Mouse (Mus musculus) midbrain, embryonic 16.5 days (tissue): ENCODE results near the gene Npr3. TPM values are rescaled to one million over a fixed set of nuclear protein-coding genes. Genes with fewer than 3 reads are reported as not detected.

Experiments used
- ATAC-seq: fragments of 200-750 bp; cut with Nextera tagmentation; 2 replicates; pipeline ENCODE4 v1.8.0; 2017; ENCODE audit warnings: moderate TSS enrichment
- H3K27ac ChIP-seq: fragments of 300-500 bp; sonication (generic); 2 replicates; pipeline ENCODE4 v1.5.1; 2014; ENCODE audit warnings: mild to moderate bottlenecking, low read length, mixed read lengths
- H3K27me3 ChIP-seq: fragments of 300-500 bp; sonication (generic); 2 replicates; pipeline ENCODE4 v1.6.1; 2014; ENCODE audit warnings: low read depth, low read length, mixed read lengths; ENCODE audit not compliant: control insufficient read depth, insufficient read depth
- H3K36me3 ChIP-seq: fragments of 300-500 bp; sonication (generic); 2 replicates; pipeline ENCODE4 v1.6.1; 2014; ENCODE audit warnings: mild to moderate bottlenecking, low read length, moderate library complexity, mixed read lengths; ENCODE audit not compliant: control insufficient read depth, insufficient read depth
- H3K4me1 ChIP-seq: fragments of 300-500 bp; sonication (generic); 2 replicates; pipeline ENCODE4 v1.6.1; 2014; ENCODE audit warnings: mild to moderate bottlenecking, low read length, mixed read lengths; ENCODE audit not compliant: control insufficient read depth, insufficient read depth
- H3K4me2 ChIP-seq: fragments of 300-500 bp; sonication (generic); 2 replicates; pipeline ENCODE4 v1.6.1; 2014; ENCODE audit warnings: mild to moderate bottlenecking, low read length, mixed read lengths
- H3K4me3 ChIP-seq: fragments of 300-500 bp; sonication (generic); 2 replicates; pipeline ENCODE4 v1.5.1; 2014; ENCODE audit warnings: low read depth, mild to moderate bottlenecking, low read length, moderate library complexity, mixed read lengths
- H3K9ac ChIP-seq: fragments of 300-500 bp; sonication (generic); 2 replicates; pipeline ENCODE4 v1.6.1; 2014; ENCODE audit warnings: low read depth, low read length, mixed read lengths
- H3K9me3 ChIP-seq: fragments of 300-500 bp; sonication (generic); replicated peaks from 2 replicates; pipeline ENCODE4 v1.6.1; 2014; ENCODE audit warnings: mild to moderate bottlenecking, low read length, mixed read lengths; ENCODE audit not compliant: control insufficient read depth, poor library complexity, severe bottlenecking
- WGBS: fragments of 180-500 bp; shearing (Covaris S2); extraction: QIAGEN DNeasy Blood & Tissue Kit; methylation state at CpG from one replicate; pipeline ENCODE4 v1.1.7; 2014; 5-methylcytosine and 5-hydroxymethylcytosine counted together
- polyA plus RNA-seq: library from polyadenylated mRNA; unstranded; fragments of >200 nt; fragmentation: Nextera tagmentation; extraction: Ambion mirVana; gene quantifications from 2 replicates; pipeline ENCODE4 v1.2.1, GENCODE M21; 2015

Npr3 gene
- polyA plus RNA-seq, 1 experiment from 2014 or later, result 0.78 TPM

DNA sequence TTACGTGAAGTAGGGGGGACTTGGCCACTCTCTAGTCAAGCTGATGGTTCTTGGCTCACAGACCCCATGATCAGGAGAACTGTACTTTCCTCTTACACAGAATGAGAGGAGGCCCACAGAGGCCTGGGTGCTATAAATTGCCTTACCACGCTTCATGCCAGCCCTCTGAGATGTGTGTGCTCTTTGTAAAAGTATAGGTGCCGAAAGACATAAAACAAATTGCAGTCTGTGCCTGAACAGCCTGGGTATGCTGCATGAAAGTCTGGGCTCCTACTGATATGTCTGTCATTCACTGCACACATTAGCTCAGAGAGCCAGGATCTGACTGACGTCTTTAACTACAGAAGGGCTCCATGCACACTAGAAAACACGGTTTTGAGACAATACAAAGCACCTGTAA, 9.9 kb downstream of the Npr3 start:
- no peaks in the 10 kb centered on the region for H3K9me3 ChIP-seq
- H3K4me3 ChIP-seq, result no peak overlapping the region
- no peak for ATAC-seq
- H3K9ac ChIP-seq, result no peak overlapping the region
- no peak overlapping the region for H3K4me2 ChIP-seq
- 90% methylated on average over 5 of the region's 5 CpGs for WGBS
- H3K27ac ChIP-seq, result no peak overlapping the region
- no peaks in the 10 kb centered on the region for H3K4me1 ChIP-seq
- no peaks in the 10 kb centered on the region for H3K36me3 ChIP-seq
- peaks cover 7% of the 10 kb centered on the region for H3K27me3 ChIP-seq

- Histone ChIP-seq H3K9me3 (no peaks in the 10 kb centered on the region), H3K4me1 (no peaks in the 10 kb centered on the region), H3K4me3 (no peak overlapping the region), H3K4me2 (no peak overlapping the region), H3K9ac (no peak overlapping the region), H3K27ac (no peak overlapping the region), H3K36me3 (no peaks in the 10 kb centered on the region), H3K27me3 (no peaks in the 10 kb centered on the region)
- no peak for ATAC-seq
- WGBS, result 85% methylated on average over 9 of the region's 9 CpGs
Measured at GRCm38 (mm10) chr15:11893969-11894368, 13.1 kb downstream of the Npr3 start.

GRCm38 (mm10) chr15:11891395-11891794, 15.7 kb downstream of the Npr3 start:
- Histone ChIP-seq H3K4me2 (no peak overlapping the region), H3K4me3 (no peak overlapping the region), H3K27me3 (no peaks in the 10 kb centered on the region), H3K36me3 (no peaks in the 10 kb centered on the region), H3K27ac (no peak overlapping the region), H3K9me3 (no peaks in the 10 kb centered on the region), H3K4me1 (no peaks in the 10 kb centered on the region), H3K9ac (no peak overlapping the region)
- no peak for ATAC-seq
- WGBS, result 70% methylated on average over 3 of the region's 3 CpGs

DNA sequence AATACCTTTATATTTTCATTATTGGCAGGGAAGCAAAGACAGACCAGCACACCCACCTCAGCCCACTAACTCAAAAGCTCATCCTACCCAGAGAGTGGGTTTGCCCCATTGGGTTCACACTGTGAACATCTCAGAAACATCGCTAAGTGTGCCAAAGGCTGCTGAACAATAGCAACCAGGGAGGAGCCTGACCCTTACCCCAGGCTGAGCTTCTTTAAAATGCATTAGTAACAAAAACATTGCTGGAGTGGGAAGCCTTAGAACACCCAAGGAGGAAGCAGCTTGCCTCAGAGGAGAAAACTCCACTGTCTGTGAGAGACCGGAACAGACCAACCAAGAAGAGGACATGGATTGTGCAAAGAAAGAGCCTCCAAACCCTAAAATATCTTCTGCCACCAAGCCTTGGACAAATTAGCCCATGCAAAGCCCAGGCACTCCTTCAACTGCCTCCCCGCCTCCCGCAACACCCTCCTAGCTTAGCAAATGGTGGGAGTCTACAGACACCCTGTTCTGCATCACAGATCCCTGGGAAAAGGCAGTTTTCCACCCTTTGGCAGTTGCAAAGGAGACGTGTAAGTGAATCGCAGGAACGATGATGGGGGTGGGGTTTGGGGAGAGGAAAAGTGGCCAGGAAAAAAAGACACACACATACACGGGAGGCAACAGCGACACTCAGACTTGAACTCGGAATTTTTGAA, 24.4 kb downstream of the Npr3 start:
- WGBS, result 56% methylated on average over 10 of the region's 10 CpGs
- Histone ChIP-seq H3K27me3 (no peaks in the 10 kb centered on the region), H3K27ac (no peak overlapping the region), H3K4me1 (no peaks in the 10 kb centered on the region), H3K9ac (no peak overlapping the region), H3K36me3 (no peaks in the 10 kb centered on the region), H3K9me3 (no peaks in the 10 kb centered on the region; the same call in 1 of the 2 replicates), H3K4me2 (no peak overlapping the region), H3K4me3 (no peak overlapping the region)
- ATAC-seq, result no peak

DNA sequence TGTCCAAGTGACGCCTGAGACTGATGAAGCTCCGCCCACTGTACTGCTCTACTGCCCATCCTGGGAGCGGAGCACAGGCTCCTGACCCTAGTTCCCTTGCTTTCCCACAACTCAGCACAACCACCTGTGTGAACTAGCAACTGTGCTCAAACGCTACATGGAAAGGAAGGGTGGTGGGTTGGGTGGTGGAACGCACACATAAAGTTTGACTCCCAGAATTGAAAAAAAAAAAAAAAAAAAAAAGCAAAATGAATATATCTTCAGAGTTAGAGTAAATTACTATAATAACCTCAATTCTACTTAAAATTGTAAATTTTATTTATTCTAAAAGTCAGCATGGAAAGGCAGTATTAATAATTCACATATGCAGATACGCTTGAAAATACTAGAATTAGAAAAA, 25.3 kb downstream of the Npr3 start:
- Histone ChIP-seq H3K9ac (no peak overlapping the region), H3K36me3 (no peaks in the 10 kb centered on the region), H3K4me1 (no peaks in the 10 kb centered on the region), H3K4me2 (no peak overlapping the region), H3K27ac (no peak overlapping the region), H3K27me3 (no peaks in the 10 kb centered on the region), H3K9me3 (no peaks in the 10 kb centered on the region; the same call in 1 of the 2 replicates), H3K4me3 (no peak overlapping the region)
- ATAC-seq, result no peak
- 82% methylated on average over 6 of the region's 6 CpGs for WGBS

DNA sequence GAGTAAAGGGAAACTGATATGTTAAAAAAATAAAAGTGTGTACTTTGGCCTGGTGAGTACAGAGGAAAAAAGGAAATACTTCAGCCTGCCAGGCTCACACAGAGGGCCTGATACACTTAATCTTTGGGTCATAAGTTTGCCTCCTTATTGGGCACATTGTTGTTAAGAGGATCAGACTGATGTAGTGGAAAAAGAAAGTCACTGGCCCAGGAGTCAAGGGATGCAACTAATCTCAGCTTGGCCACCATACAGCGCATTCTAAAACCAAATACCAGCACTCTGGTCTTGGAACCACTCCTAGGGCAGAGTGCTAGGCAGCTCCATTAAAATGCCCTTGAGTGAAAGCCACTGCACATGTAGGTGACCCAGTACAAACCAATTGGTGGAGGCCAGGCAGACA, 28.8 kb downstream of the Npr3 start:
- no peaks in the 10 kb centered on the region for H3K27me3 ChIP-seq

GRCm38 (mm10) chr15:11877273-11877672, 29.8 kb downstream of the Npr3 start:
- H3K4me1 ChIP-seq, result no peaks in the 10 kb centered on the region
- H3K4me2 ChIP-seq, result no peak overlapping the region
- no peak overlapping the region for H3K27ac ChIP-seq
- no peak overlapping the region for H3K9ac ChIP-seq
- WGBS, result 77% methylated on average over 2 of the region's 2 CpGs
- H3K27me3 ChIP-seq, result no peaks in the 10 kb centered on the region
- no peak overlapping the region for H3K4me3 ChIP-seq
- no peak for ATAC-seq
- H3K9me3 ChIP-seq, result peaks cover 3% of the 10 kb centered on the region; the same call in 1 of the 2 replicates
- no peaks in the 10 kb centered on the region for H3K36me3 ChIP-seq

More for the DNA sequence above, 28.8 kb downstream of the Npr3 start:
- H3K4me1 ChIP-seq, result no peaks in the 10 kb centered on the region
- no peaks in the 10 kb centered on the region for H3K36me3 ChIP-seq
- peaks cover 3% of the 10 kb centered on the region; the same call in 1 of the 2 replicates for H3K9me3 ChIP-seq
- no peak overlapping the region for H3K4me2 ChIP-seq
- ATAC-seq, result no peak
- no peak overlapping the region for H3K27ac ChIP-seq
- no peak overlapping the region for H3K9ac ChIP-seq
- 90% methylated on average over 1 of the region's 1 CpGs for WGBS
- H3K4me3 ChIP-seq, result no peak overlapping the region

GRCm38 (mm10) chr15:11866918-11867317, 40.2 kb downstream of the Npr3 start:
- H3K9ac ChIP-seq, result no peak overlapping the region
- 96% methylated on average over 3 of the region's 3 CpGs for WGBS
- no peak overlapping the region for H3K4me3 ChIP-seq
- no peaks in the 10 kb centered on the region for H3K9me3 ChIP-seq
- H3K4me1 ChIP-seq, result no peaks in the 10 kb centered on the region
- no peaks in the 10 kb centered on the region for H3K36me3 ChIP-seq
- ATAC-seq, result no peak
- no peak overlapping the region for H3K4me2 ChIP-seq
- H3K27ac ChIP-seq, result no peak overlapping the region
- no peaks in the 10 kb centered on the region for H3K27me3 ChIP-seq

DNA sequence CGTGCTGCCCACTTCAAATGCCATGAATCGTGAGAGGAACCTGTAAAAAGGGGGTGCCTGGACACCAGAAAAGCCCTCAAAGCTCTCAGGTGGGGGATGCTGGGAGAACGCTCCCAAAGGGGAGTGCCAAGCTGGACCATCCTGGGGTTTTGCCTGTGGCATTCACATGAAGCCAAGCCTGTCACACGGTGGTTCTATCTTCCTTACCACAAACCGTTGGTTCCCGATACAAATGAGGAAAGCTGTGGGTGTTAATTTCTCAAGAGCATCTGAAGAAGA, 43.6 kb downstream of the Npr3 start:
- Histone ChIP-seq H3K4me1 (no peaks in the 10 kb centered on the region), H3K27ac (no peak overlapping the region), H3K27me3 (no peaks in the 10 kb centered on the region), H3K36me3 (no peaks in the 10 kb centered on the region), H3K4me2 (no peak overlapping the region), H3K9me3 (no peaks in the 10 kb centered on the region), H3K9ac (no peak overlapping the region), H3K4me3 (no peak overlapping the region)
- no peak for ATAC-seq
- 90% methylated on average over 6 of the region's 6 CpGs for WGBS
